Mouse (Mus musculus) megakaryocyte-erythroid progenitor cell, adult 5 weeks (primary cell): ENCODE results near the gene Nsg2. TPM values are rescaled to one million over a fixed set of nuclear protein-coding genes. Genes with fewer than 3 reads are reported as not detected.

Experiments used
- polyA plus RNA-seq: library from polyadenylated mRNA; stranded (reverse); fragments of >175 nt; gene quantifications from 2 replicates; pipeline ENCODE4 v1.2.3, GENCODE M21; 2012

Gene Nsg2
- 0.28 and 0.29 TPM in 2 replicates for polyA plus RNA-seq

GRCm38 (mm10) chr11:32000281-32000680, at the start of gene Nsg2:
Nsg2 (plus strand) TSS chr11:32000463.

GRCm38 (mm10) chr11:31965256-31966134, 34.8 kb upstream of the Nsg2 start, which contains the start of gene 4930524B15Rik:
4930524B15Rik (plus strand) TSS chr11:31965592.

Other genes starting within 250 kb of the Nsg2 start
- 3.9 and 5.1 TPM in 2 replicates for gene Cpeb4, start 128.3 kb upstream of the Nsg2 start, polyA plus RNA-seq
- gene 4930524B15Rik, start 34.9 kb upstream of the Nsg2 start, polyA plus RNA-seq = not detected in 2 replicates
- 0.04 and 0.13 TPM in 2 replicates for gene Il9r, start 199.8 kb downstream of the Nsg2 start, polyA plus RNA-seq
- 53.1 and 58.3 TPM in 2 replicates for gene Snrnp25, start 205.0 kb downstream of the Nsg2 start, polyA plus RNA-seq
- 2.9 and 6.0 TPM in 2 replicates for gene Rhbdf1, start 221.8 kb downstream of the Nsg2 start, polyA plus RNA-seq
- 7.3 and 7.9 TPM in 2 replicates for gene Mpg, start 226.0 kb downstream of the Nsg2 start, polyA plus RNA-seq